Mouse (Mus musculus) right cerebral cortex, postnatal 10 days (tissue): ENCODE measurements around the gene Gm17387.
"Not testable (repeated sequence)": the region's sequence is repeated elsewhere in the genome, so short reads cannot be mapped to it uniquely, and the experiment has no call there.

Source experiments
- DNase-seq, 2 experiments: peaks; one replicate each; pipeline ENCODE4 v3.0.0; 2021; ENCODE audit warnings: low spot score in 2 of 2

Gm17387 gene

GRCm38 (mm10) chr7:141016707-141017697 is 11.9 kb upstream of the Gm17387 start:
- DNase-seq: no peak

- DNase-seq: not testable (repeated sequence)
Measured at GRCm38 (mm10) chr7:141017824-141018223, 11.1 kb upstream of the Gm17387 start, which contains the start of gene Ifitm6. Ifitm6 (minus strand) TSS chr7:141017924.

DNA sequence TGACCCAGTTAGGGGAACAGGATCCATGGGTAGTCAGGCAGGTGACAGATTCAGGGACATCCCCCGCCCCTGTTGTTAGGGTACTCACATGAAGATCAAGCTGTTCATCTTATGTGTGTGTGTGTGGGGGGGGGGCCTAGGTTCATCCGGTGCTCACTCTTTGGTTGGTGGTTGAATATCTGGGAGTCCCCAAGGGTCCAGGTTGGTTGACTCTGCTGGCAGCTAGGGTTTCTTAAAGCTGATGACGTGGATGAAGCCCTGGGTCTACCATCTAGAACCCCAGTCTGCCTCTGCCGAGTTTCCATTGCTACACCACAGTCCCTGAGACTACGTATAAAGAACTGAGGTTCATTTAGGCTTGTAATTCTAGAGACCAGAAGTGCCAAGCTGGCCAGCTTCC is 9.9 kb upstream of the Gm17387 start:
- no peak for DNase-seq

- DNase-seq: no peak
Measured at GRCm38 (mm10) chr7:141021489-141022449, 7.2 kb upstream of the Gm17387 start.

DNA sequence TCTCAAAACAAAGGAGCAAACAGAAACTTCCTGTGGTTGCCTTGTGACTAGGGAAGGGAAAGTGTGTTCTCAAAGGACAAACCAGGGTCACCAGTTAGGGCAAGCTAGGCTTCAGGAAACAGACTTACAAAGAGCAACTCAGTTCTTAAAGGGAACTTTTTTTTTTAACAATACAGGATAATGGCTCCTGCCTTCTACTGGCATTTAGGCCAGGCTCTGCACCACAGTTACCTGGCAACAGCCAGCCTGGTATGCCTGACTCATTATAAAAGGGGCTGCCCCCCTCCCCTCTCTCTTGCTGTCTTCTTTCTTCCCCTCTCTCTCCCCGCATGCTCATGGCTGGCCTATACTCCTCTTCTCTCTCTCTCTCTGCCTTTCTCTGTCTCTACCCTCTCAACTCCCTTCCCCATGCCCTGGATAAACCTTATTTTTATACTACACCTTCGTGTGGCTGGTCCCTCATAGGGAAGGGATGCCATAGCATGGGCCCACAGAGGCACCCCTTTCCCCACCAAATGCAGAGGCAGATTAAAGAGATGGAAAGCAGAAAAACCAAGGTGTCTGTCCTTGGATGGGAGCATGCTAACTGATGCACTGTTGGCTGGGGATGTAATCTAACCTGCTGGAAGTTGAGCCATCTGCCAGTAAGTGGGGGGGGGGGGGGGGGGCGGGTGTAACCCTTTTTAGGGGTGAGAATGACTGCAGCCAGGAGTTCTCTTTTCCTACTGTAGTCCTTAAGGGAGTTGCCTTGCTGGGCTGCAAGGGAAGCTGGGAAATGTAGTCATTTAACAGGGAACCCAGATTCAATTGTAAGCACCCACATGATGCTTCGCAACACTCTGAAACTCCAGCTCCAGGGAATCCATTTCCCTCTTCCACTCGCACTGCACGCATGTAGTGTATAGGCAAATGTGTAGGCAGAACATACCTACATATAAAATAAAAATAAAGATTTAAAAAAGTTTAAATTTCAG is 3.8 kb upstream of the Gm17387 start:
- DNase-seq: peak in 1 of 2 experiments; percentile 34

DNA sequence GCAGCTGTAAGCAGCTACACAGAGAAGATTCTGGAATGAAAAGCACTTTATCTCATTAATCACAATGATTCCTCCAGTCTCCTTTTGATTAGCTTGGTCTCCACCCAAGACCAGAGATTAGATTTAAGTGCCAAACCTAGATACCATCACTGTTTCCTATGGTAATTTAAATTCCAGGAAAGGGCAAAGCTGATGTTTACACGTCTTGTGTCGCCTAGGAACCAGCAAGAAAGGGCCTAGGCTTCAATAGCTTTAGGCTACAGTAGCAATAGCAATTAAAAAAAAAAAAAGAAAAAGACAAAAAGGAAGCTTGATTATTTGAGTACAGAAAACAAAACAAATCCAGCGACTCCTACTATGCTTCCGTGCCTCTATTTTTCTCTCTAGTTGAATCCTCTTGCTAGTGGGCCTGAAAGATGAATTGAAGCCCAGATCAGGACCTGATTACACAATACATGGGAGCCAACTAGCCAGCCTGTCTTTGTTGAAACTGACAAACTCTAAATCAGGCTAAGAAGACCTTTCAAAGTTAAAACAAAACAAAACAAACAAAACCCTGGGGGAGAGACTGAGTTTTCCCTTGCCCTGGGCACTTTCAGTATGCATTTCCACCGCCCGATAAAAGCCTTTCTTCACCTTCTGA is 2.7 kb upstream of the Gm17387 start:
- DNase-seq: no peak

GRCm38 (mm10) chr7:141026740-141027098 is 2.2 kb upstream of the Gm17387 start:
- DNase-seq: no peak

- no peak for DNase-seq
Measured at GRCm38 (mm10) chr7:141030390-141030789, 1.5 kb downstream of the Gm17387 start.

DNA sequence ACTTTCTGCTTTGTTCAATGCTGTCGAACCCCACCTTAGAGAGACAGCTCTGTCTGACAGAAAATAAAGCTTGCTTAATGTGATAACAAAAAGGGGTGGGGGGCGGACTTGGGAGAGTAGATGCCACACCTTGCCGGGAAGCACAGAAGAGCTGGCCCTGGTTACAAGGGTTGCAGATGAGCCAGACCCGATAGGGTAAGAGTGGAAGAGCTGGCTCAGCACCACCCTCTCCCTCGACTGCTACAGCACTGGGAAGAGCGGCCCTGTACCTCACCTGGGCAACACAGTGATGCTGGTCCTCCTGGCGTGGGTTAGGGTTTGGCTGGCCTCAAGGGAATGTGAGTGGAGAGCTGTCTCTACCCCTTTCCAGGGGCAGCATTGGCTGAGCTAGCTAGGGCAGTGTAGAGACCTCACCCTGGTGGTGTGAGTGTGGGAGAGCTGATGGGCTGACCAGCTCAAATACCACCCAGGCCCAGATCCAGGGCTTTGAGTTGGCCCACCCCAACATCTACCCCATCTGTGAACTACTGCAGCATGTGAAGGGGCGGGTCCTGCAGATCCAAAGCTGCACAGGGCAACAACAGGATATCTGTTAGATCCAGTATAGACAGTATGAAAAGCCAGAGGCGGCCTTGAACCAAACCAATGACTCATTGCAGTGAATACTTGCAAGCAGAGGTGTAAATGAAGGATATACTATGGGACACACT is 3.7 kb downstream of the Gm17387 start:
- DNase-seq: no peak

DNA sequence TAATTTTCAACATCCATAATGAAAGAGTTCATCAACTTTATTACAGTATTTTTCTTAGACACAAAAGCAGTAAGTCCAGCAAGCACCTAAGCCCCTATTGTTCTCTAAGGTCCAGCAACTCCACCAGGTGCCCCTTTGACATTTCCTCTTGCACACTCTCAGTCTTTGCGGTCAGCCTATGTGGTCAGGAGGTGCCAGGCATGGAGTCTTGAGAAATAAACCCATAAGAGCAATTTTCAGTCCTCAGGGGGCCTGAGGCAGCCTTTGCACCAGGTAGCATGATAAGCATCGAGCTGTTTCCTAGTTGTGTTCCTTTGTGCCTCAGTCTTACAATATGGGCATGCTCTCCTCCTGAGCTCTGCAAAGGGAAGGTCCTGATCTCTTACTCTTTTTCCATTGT is 7.7 kb downstream of the Gm17387 start:
- not testable (repeated sequence) for DNase-seq

DNA sequence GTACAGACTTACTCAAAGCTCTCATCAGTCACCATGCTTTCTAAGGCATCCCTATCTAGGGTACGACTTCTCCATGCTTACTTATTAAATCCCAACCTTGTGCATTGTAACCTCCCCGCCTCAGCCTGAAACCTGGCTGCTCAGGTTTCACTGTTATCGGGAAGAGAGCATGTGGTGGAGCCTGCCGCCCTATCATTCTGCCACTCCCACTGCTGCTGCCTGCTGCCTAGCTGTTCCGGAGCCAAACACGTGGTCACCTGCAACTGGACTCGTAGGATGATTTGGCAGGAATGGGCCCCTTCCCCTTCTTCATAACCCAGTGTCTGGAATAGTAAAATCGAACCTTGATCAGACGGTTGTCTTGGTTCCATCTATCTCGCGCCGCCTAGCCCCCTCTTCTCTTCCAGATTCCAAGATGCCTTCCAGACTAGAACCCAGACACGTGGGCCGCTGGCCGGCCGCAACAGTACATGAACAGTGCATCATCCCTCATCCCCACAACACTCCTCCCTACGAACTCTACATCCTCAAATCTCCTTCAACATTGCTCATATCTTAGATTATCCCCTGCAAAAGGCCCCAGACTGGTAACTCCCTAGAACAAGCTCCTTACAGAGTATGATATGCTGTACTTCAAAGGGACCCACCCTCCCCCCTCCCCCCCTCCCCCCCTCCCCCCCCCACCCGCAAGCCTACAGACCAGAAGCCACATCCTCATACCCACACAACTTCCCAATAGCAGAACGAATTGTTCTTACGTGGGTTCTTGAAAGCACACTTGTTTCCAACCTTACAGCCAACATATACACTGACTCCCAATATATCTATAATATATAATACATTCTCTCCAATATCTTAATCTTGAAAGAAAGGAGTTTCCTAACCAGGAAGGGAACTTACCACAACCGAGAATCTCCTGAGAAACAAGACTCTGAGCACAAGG is 9.4 kb downstream of the Gm17387 start:
- no peak for DNase-seq

DNA sequence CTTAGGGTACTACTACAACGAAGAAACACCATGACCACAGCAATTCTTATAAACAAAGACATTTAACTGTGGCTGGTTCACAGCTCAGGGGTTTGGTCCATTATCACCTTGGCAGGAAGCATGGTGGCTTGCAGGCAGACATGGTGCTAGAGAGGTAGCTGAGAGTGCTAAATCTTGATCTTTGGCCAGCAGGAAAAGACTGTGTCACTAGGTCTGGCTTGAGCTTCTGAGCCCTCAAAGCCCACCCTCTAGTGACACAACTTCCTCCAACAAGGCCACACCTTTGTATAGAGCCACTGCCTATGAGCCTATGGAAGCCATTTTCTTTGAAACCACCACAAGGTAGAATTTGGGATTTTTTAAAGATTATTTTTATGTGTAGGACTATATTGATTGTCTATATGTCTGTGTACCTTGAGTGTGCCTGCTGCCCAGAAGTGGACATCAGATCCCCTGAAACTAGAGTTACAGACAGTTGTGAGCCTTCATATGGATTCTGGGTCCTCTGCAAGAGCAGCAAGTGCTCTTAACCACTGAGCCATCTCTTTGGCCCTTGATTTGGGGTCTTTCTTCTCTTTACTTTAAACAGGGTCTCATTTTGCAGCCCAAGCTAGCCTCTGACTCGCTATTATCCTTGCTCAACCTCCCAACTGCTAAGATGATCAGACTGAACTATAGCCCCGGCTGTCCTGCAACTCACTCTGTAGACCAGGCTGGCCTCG is 10.6 kb downstream of the Gm17387 start:
- DNase-seq: no peak

GRCm38 (mm10) chr7:141040867-141041606 is 12.1 kb downstream of the Gm17387 start:
- no peak for DNase-seq

GRCm38 (mm10) chr7:141041661-141042060 is 12.7 kb downstream of the Gm17387 start:
- DNase-seq: peak; percentile 69 to 74

GRCm38 (mm10) chr7:141042539-141042938 is 13.6 kb downstream of the Gm17387 start:
- no peak for DNase-seq

DNA sequence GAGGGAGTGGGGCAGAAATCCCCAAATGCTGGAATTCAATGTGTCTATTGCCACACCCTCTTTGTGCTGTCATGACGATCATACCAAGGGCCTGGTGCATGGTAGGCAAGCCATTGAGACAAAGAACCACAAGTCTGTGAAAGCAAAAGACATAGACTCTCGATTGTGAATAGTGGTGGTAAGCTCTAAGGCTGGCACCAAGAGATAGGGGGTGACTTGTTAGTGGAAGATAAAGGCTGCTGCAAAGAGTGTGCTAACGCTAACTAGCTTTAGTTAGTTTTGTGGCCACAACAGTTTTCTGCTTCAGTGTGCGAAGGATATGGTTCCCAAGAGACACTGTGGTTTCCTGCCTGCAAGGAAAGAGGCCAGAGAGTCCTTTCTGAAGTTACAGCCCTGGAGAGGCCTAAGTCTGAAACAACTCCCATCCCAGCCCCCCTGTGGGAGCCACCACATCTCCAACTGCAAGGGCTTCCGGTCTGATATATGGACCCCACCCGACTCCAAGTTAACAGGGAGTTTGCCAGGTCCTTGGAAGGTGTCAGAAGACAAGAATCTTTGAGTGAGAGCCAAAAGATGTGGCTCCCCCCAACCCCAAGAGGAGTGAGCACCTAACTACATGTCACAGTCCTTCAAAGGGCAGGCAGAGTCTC is 18.1 kb downstream of the Gm17387 start:
- no peak for DNase-seq
